Mouse (Mus musculus) testis, adult 2 months (tissue): ENCODE measurements around the gene Slc35b2.

Source experiments
- CTCF ChIP-seq: fragments of 200-500 bp; IDR thresholded peaks from 2 replicates; pipeline ENCODE4 v1.5.1; 2012; ENCODE audit warnings: low read depth, mild to moderate bottlenecking, inconsistent platforms, low read length, moderate library complexity; ENCODE audit not compliant: control insufficient read depth, insufficient read depth, insufficient replicate concordance
- POLR2A ChIP-seq: fragments of 200-500 bp; IDR thresholded peaks from 2 replicates; pipeline ENCODE4 v1.6.1; 2012; ENCODE audit warnings: low read depth, mild to moderate bottlenecking, inconsistent platforms, low read length, moderate library complexity; ENCODE audit not compliant: control insufficient read depth

DNA sequence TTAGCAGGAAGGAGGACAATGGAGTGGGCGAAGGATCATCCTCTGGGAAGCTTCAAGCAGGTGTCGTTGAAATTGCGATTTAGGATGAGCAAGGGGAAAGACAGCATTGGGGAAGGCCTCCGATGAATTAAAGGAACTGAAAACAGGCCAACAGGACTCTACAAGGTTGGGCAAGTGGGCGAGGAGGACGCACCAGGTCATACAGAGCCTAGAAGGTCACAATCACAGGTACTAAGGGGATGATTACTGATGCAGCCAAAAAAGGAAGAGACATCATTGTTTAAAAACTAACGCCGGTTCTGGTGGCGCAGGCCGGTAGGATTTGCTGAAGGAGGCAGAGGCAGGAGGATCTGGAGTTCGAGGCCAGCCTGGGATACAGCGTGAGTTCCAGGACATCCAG lies 458 bp upstream of the Slc35b2 start:
- TF ChIP-seq POLR2A (no peak), CTCF (no peak)
